Mouse (Mus musculus) small intestine, adult 2 months (tissue): ENCODE data around the gene Als2. TPM values are rescaled to one million over a fixed set of nuclear protein-coding genes. Genes with fewer than 3 reads are reported as not detected.

Experiments
- H3K27ac ChIP-seq: fragments of 200-500 bp; 2 replicates; pipeline ENCODE4 v1.5.1; 2012; ENCODE audit warnings: low read depth, low read length, control low read depth, inconsistent platforms; ENCODE audit not compliant: insufficient read depth
- H3K27me3 ChIP-seq: fragments of 200-500 bp; 2 replicates; pipeline ENCODE4 v1.6.1; 2012; ENCODE audit warnings: mild to moderate bottlenecking, moderate library complexity, low read length, inconsistent platforms; ENCODE audit not compliant: control insufficient read depth, insufficient read depth
- H3K36me3 ChIP-seq: fragments of 200-500 bp; 2 replicates; pipeline ENCODE4 v1.6.1; 2012; ENCODE audit warnings: mild to moderate bottlenecking, low read length, control low read depth, inconsistent platforms; ENCODE audit not compliant: control insufficient read depth, insufficient read depth
- H3K4me1 ChIP-seq: fragments of 200-500 bp; 2 replicates; pipeline ENCODE4 v1.6.1; 2012; ENCODE audit warnings: low read length, inconsistent platforms, mixed read lengths; ENCODE audit not compliant: control insufficient read depth, insufficient read depth, insufficient read length
- H3K4me3 ChIP-seq: fragments of 200-500 bp; 2 replicates; pipeline ENCODE4 v1.5.1; 2012; ENCODE audit warnings: low read depth, mild to moderate bottlenecking, control low read depth, inconsistent platforms, low read length, moderate library complexity
- CTCF ChIP-seq: fragments of 200-500 bp; IDR thresholded peaks from 2 replicates; pipeline ENCODE4 v1.5.1; 2012; ENCODE audit warnings: low read depth, mild to moderate bottlenecking, control low read depth, inconsistent platforms, low read length, moderate library complexity, mixed read lengths; ENCODE audit not compliant: insufficient replicate concordance, insufficient read length; ENCODE audit errors: extremely low read depth
- POLR2A ChIP-seq: fragments of 200-500 bp; IDR thresholded peaks from 2 replicates; pipeline ENCODE4 v1.6.1; 2012; ENCODE audit warnings: low read depth, mild to moderate bottlenecking, control low read depth, inconsistent platforms, low read length, moderate library complexity
- WGBS: fragments of 180-500 bp; shearing (Covaris S2); methylation state at CpG from one replicate; pipeline ENCODE4 v1.1.7; 2018; 5-methylcytosine and 5-hydroxymethylcytosine counted together
- polyA plus RNA-seq: library from polyadenylated mRNA; depleted of rRNA; stranded (reverse); fragments of >200 nt; gene quantifications from 2 replicates; pipeline ENCODE4 v1.2.3, GENCODE M21; 2012

Als2 gene
- polyA plus RNA-seq, 1 experiment = 9.2 TPM

DNA sequence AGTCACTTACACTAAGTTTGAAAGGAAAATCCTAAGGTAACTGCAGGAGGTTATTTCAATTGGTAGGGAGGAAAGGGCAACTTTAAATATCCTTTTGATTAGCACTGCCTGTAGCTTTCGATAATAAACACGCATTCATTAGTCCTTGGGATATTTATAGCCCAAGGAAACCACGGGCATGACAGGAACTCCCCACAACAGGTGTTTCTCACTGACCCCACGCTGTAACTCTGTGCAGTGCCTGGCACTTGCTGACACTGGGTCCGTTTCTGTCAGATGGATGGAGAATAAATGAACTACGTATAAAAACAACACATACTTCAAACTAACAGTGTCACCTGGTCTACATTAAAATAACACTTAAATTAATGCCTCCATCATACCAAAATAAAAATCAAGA lies 42.1 kb downstream of the Als2 start:
- peaks cover 10% of the 10 kb centered on the region; the same call in 1 of the 2 replicates for H3K4me1 ChIP-seq
- peaks cover 40% of the 10 kb centered on the region for H3K36me3 ChIP-seq
- H3K27ac ChIP-seq = no peak overlapping the region
- no peak overlapping the region for H3K4me3 ChIP-seq
- no peaks in the 10 kb centered on the region for H3K27me3 ChIP-seq
- TF ChIP-seq POLR2A (no peak), CTCF (no peak)
- WGBS = 29% methylated on average over 6 of the region's 6 CpGs

DNA sequence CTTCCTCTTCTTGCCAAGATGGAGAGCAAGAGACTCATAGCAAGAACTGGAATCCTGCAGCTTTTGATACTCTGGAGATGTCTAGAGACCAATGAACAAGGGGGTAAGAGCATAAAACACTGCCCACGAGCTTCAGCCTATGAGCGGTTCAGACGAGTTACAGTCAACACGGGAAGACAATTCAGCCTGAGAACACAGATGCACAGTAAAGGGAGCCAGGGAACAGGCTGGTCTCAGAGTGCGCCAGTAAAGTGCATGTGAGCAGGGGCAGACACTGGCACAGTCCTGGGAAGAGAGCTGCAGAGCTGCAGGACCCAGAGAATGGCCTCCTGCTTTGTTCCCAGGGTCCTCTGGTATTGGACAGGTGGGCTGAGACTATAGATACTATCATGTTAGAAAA lies 49.2 kb downstream of the Als2 start:
- WGBS = 91% methylated on average over 5 of the region's 5 CpGs
- Histone ChIP-seq H3K27me3 (no peaks in the 10 kb centered on the region), H3K27ac (no peak overlapping the region), H3K4me1 (peaks cover 9% of the 10 kb centered on the region; the same call in 1 of the 2 replicates), H3K4me3 (no peak overlapping the region), H3K36me3 (peaks cover 28% of the 10 kb centered on the region)
- no peak for TF ChIP-seq POLR2A
- TF ChIP-seq CTCF = no peak

DNA sequence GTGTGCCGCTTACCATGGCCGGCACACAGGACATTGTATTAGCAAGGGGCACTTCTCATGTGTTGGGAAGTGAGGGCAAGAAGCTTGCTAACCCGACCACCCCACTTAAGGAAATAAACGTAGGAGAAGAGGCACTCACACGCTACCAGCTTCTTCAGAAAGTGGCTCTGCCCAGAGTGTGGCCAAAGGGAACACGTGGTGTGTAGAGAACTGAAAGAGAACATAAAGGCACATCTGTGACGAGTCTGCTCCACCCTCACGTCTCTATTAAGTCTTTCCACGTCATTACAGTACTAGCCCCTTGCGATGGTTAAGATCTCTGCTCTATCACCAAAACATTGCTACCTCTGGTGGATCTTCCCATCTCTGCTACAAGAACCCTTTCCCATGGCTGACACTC lies 50.7 kb downstream of the Als2 start:
- H3K4me3 ChIP-seq = no peak overlapping the region
- peaks cover 30% of the 10 kb centered on the region for H3K36me3 ChIP-seq
- no peak for TF ChIP-seq POLR2A
- no peak for TF ChIP-seq CTCF
- 89% methylated on average over 10 of the region's 10 CpGs for WGBS
- H3K4me1 ChIP-seq = peaks cover 9% of the 10 kb centered on the region; the same call in 1 of the 2 replicates
- no peaks in the 10 kb centered on the region for H3K27me3 ChIP-seq
- H3K27ac ChIP-seq = no peak overlapping the region

DNA sequence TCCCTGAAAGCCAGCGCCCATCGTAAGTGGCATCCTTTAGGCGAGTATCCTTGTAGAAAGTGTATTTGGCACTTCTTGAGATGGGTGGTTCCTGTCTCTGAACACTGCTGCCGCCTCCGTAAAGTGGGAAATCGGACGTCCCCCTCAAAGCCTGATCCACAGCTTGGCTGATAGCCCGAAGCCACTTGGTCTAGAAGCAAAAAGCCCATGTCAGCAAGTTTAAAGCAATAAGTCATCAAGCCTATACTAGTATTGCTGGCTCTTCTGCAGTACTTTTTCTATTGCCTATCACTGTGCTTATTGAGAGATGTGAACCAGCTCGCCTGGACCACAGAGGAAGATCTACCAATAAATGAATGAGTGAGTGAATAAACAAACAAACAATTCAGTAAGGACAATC lies 51.6 kb downstream of the Als2 start:
- no peaks in the 10 kb centered on the region for H3K27me3 ChIP-seq
- H3K36me3 ChIP-seq = peaks cover 30% of the 10 kb centered on the region
- TF ChIP-seq POLR2A = no peak
- no peak for TF ChIP-seq CTCF
- H3K27ac ChIP-seq = no peak overlapping the region
- H3K4me1 ChIP-seq = peaks cover 6% of the 10 kb centered on the region; the same call in 1 of the 2 replicates
- WGBS = 87% methylated on average over 9 of the region's 9 CpGs
- no peak overlapping the region for H3K4me3 ChIP-seq

DNA sequence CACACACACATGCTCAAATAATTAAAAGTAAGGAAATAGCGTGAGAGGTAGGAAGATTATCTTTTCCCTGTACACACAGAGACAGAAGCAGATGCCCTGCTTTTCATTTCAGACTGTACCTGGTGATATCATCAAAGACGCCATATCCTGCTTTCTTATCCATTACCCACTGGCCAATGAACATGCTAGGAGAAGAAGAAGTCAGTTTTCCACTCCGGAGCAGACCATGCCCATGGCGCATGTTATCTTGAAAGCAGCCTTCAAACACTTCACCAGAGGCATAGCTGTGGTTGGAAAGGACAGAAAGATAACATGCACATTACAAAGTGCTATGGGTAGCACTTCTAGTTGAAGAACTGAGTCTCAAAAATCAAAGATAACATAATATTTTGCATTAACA lies 54.0 kb downstream of the Als2 start:
- Histone ChIP-seq H3K27me3 (no peaks in the 10 kb centered on the region), H3K36me3 (peaks cover 44% of the 10 kb centered on the region), H3K27ac (no peak overlapping the region), H3K4me1 (no peaks in the 10 kb centered on the region), H3K4me3 (no peak overlapping the region)
- WGBS = 94% methylated on average over 4 of the region's 4 CpGs
- TF ChIP-seq POLR2A = no peak
- no peak for TF ChIP-seq CTCF

DNA sequence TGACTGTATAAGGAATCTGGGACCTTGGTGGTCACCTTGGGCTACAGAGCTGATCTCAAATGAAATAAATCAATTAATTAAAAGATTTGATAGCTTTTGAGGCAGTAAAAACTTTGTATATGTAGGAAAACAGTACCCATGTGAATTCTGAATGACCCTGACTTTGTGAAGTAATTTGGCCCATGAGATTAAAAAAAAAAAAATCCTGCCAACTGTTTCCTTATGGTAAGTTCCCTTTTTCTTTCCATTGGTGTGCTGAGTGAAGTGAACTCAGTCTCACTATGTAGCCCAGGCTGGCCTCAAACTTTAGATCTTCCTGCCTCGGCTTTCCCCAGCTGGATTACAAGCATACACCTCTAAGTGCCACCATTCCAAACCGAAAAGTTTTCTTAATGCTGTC lies 54.7 kb downstream of the Als2 start:
- Histone ChIP-seq H3K4me3 (no peak overlapping the region), H3K36me3 (peaks cover 48% of the 10 kb centered on the region)
- TF ChIP-seq CTCF (no peak), POLR2A (no peak)

DNA sequence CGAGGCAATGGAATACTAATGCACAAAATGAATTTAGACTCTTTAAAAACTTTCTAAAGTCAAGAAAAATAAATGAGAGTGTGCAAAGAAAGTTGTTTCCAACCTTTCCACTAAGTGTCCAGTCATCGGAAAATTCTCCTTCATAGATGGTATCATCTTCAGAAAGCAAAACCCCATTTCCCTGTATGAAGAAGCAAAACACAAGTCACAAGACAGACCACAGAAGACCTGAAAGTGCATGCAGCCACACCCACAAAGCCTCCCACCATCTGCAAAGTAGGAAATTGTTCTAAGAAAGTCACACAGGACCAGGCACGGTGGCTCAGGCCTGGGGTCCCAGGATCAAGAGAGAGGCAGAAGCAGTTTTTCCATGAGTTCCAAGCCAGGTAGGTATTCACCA lies 57.0 kb downstream of the Als2 start:
- 79% methylated on average over 3 of the region's 3 CpGs for WGBS

More for the DNA sequence above, 54.7 kb downstream of the Als2 start:
- no peaks in the 10 kb centered on the region; the same call in 1 of the 2 replicates for H3K4me1 ChIP-seq
- no peak overlapping the region for H3K27ac ChIP-seq
- H3K27me3 ChIP-seq = no peaks in the 10 kb centered on the region
- WGBS = 96% methylated on average over 2 of the region's 2 CpGs

More for the DNA sequence above, 57.0 kb downstream of the Als2 start:
- Histone ChIP-seq H3K27ac (no peak overlapping the region), H3K36me3 (peaks cover 50% of the 10 kb centered on the region), H3K27me3 (no peaks in the 10 kb centered on the region), H3K4me1 (no peaks in the 10 kb centered on the region; the same call in 1 of the 2 replicates), H3K4me3 (no peak overlapping the region)
- no peak for TF ChIP-seq CTCF
- no peak for TF ChIP-seq POLR2A
